Mouse (Mus musculus) spleen, postnatal 14 days (tissue): ENCODE data around the gene Taf12.

ENCODE experiments used
- DNase-seq, 2 experiments: peaks; one replicate each; pipeline ENCODE4 v3.0.0; 2021 to 2022; ENCODE audit warnings: low spot score in 2 of 2

Taf12 gene

DNA sequence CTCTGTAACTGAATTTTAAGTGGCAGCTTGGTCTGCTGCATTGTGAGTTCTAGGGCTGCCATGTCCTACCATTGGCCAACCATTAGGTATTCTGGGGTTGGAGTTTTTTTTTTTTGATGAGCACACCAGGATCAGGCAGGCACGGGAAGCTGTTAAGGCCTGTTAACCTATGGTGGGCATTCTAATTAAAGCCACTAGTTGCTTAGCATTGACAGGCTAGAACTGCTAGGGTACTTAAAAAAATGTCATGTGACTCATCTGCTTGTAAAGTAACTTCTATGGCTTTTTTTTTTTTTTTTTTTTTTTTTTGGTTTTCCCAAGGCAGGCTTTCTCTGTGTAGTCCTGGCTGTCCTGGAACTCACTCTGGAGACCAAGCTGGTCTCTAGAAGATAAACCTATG lies 37.0 kb downstream of the Taf12 start:
- no peak for DNase-seq

GRCm38 (mm10) chr4:132311801-132312200 lies 37.6 kb downstream of the Taf12 start:
- no peak for DNase-seq

GRCm38 (mm10) chr4:132312627-132313026 lies 38.5 kb downstream of the Taf12 start:
- DNase-seq: no peak

GRCm38 (mm10) chr4:132315711-132316110 lies 41.5 kb downstream of the Taf12 start:
- DNase-seq: no peak

DNA sequence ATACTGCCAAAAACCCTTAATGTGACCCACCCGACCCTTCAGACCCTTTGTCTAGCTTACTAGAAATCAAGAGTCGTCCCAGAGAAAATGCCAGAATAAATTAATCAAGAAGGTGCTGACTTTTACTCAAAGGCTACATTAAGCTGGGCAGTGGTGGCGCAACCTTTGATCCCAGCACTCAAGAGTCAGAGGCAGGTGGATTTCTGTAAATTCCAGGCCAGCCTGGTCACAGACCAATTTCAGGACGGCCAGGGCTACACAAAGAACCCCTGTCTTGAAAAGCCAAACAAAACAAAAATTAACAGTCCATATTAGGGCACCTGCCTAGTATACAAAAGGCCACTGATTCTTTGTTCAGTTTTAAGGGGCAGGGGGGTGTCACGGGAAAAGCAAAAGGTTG lies 52.3 kb downstream of the Taf12 start:
- DNase-seq: no peak

DNA sequence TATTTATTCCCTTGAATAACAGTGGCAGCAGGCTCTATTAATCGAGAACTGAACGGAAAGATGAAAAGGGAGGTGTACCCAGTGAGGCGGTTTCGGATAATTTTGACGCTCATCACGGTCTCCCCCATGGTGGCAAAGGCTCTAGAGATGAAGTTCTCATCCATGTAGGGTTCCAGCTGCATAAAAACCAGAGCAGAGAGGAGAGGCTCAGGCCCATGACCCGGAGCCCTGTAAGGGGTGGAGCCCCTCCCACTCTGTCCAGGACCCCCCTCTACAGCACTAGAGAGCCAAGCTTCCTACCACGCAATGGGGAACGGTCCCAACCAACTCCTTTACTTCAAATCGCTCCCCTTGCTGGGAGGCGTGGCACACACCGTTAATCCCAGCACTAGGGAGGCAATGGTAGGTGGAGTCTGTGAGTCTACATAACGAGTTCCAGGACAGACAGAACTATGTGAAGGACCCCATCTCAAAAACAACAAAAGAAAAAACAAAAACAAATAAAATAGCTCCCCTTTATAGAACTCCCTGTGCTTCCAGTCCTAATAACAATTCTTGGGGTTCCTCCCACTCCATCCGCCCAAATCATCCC lies 54.3 kb downstream of the Taf12 start:
- DNase-seq: no peak

- peak; percentile 80 to 85 for DNase-seq
These were observed 55.1 kb downstream of the Taf12 start, which contains the start of gene Trnau1ap for GRCm38 (mm10) chr4:132329115-132329834. TSS of gene Trnau1ap (minus strand) at chr4:132329538.

DNA sequence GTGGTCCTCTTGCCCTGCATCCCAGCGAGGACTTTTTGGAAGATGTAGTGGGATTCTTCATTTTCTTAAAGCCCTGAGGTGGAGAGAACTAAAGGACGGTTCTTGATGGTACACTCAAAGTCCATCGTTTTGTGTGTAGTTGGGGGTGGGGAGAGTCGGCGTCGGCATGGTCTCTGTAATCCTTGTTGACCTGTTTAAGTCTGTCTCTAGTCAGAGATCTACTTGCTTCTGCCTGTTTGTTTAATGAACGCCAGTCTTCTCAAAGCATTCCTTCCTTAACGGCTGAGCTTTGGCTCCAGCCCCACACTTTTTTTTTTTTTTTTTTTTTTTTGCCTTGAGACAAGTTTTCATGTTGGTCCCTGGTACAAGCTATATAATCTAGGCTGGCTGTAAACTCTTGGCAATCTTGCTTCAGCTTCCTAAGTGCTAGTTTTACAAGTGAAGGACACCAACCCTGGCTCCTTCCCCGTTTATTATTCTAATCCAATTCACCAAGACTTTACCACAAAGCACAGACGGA lies 55.7 kb downstream of the Taf12 start:
- DNase-seq: no peak

- no peak for DNase-seq
These were observed 57.8 kb downstream of the Taf12 start for GRCm38 (mm10) chr4:132331960-132332359.

- DNase-seq: no peak
These were observed 58.7 kb downstream of the Taf12 start for GRCm38 (mm10) chr4:132332880-132333279.

DNA sequence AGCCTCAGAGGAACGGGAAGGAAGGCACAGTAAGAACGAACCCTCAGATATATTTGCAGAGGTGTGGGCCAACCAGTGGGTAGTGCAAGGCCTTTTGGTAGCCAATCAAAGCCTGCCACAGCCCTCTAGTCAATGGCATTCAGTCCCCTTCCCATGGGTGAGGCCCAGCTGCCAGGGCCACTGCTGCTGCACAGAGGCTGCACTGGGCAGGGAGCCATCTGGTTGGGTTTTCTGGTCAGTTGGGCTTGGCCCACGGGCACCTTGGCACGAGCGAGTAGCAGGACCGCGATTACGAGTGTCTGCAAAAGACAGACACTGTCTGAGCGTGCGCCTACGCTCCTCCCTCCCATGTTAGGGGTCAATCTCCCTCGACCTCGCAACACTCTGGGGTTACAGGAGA lies 64.8 kb downstream of the Taf12 start:
- DNase-seq: no peak

GRCm38 (mm10) chr4:132341451-132341850 lies 67.3 kb downstream of the Taf12 start:
- no peak for DNase-seq

- no peak for DNase-seq
These were observed 70.4 kb downstream of the Taf12 start for GRCm38 (mm10) chr4:132344403-132345134.
